Mouse (Mus musculus) cerebellum, postnatal 10 days (tissue): ENCODE data around the gene Lce1a2.

Source experiments
- DNase-seq, 2 experiments: peaks; one replicate each; pipeline ENCODE4 v3.0.0; 2021; ENCODE audit warnings: mixed read lengths in 2 of 2

Gene Lce1a2

GRCm38 (mm10) chr3:92670215-92670614 is at the start of gene Lce1a2:
Lce1a2 (minus strand) TSS chr3:92670315.
- DNase-seq = no peak

DNA sequence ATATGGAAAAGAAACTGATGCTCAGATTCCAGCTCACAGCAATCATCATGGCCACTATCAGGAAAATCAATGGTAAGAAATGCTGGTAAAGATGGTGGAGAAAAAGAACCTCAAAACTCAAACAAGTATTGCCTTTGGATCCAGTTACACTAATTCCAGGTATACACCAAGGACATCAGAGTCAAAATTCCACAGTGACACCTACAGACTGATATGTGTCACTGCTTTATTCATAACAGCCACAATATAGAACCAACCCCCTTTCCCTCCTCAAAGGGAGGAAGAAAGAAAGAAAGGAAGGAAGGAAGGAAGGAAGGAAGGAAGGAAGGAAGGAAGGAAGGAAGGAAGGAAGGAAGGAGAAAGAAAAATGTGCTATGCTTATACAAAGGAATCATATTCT is 45.0 kb upstream of the Lce1a2 start:
- DNase-seq = no peak

DNA sequence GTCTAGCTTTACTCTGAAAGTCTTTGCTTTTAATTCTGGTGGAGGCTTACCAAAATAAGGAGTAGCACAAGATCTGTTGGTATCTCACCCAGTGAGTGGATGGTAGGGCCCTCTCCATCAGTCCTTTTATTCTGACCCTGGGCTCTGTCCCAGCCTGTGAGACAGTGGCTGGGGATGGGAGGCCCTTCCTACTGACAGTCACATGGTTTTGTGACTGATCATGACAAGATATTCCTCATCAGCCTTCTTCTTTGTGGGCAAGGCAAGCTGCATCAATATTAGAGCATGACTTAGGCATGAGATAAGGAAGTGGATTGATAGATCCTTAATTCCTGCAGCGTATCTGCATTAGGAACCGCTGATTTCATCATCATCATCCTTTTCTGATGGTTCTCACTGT is 38.9 kb upstream of the Lce1a2 start, which contains the start of gene Lce1e:
TSS of gene Lce1e (minus strand) at position 101 of the 400 bp plus-strand sequence.
- DNase-seq = no peak

DNA sequence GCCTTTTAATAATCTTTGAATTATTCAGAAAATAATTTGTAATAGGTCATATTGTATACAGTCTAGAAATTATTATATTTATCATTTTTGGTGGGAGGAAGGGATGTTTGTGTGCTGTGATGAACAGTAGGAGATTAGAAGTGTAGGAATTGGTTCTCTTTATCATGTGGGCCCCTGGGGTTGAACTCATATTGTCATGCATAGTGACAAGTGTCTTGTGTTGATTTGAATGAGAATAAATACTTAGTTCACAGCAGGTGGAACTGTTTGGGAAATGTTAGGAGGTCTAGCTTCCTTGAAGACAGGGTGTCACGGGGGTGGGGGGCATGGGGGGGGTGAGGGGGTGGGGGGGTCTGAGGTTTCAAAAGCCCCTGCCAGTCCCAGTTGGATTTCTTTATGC is 24.5 kb upstream of the Lce1a2 start:
- DNase-seq = no peak

GRCm38 (mm10) chr3:92691688-92692087 is 21.6 kb upstream of the Lce1a2 start:
- no peak for DNase-seq

GRCm38 (mm10) chr3:92689154-92689553 is 19.0 kb upstream of the Lce1a2 start:
- peak; percentile 38 to 46 for DNase-seq

GRCm38 (mm10) chr3:92687110-92687509 is 17.0 kb upstream of the Lce1a2 start, which contains the start of gene Lce1d:
Lce1d (minus strand) TSS chr3:92687210.
- no peak for DNase-seq

GRCm38 (mm10) chr3:92678947-92679346 is 8.8 kb upstream of the Lce1a2 start, which contains the start of gene Lce1c:
Lce1c (plus strand) TSS chr3:92679247.
- no peak for DNase-seq

- DNase-seq = no peak
Measured at GRCm38 (mm10) chr3:92656826-92657225, 13.3 kb downstream of the Lce1a2 start, which contains the start of gene Lce1b. Lce1b (minus strand) TSS chr3:92656926.

GRCm38 (mm10) chr3:92648207-92648606 is 21.9 kb downstream of the Lce1a2 start, which contains the start of gene Lce1a1:
Lce1a1 (minus strand) TSS chr3:92648307.
- DNase-seq = no peak

DNA sequence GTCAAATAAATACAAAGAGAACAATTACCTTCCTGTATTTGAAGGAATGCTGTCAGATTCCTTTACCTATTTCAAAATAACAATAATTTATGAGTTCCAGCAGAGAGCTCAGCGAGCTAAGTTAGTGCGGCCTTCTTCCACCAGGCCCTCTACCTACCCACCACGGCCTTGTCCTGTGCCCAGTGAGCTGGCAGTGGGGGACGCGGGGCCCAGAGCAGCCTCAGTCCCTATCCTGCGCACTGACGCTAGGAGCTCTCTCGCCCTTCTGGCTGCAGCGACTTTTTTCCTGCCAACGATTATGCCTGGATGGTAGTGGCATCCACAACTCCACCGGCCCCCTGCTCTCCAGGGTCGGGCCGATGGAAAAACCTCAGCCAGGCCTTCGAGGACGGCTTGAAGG is 30.3 kb downstream of the Lce1a2 start:
- no peak for DNase-seq

- no peak for DNase-seq
Measured at GRCm38 (mm10) chr3:92638653-92638991, 31.5 kb downstream of the Lce1a2 start.

DNA sequence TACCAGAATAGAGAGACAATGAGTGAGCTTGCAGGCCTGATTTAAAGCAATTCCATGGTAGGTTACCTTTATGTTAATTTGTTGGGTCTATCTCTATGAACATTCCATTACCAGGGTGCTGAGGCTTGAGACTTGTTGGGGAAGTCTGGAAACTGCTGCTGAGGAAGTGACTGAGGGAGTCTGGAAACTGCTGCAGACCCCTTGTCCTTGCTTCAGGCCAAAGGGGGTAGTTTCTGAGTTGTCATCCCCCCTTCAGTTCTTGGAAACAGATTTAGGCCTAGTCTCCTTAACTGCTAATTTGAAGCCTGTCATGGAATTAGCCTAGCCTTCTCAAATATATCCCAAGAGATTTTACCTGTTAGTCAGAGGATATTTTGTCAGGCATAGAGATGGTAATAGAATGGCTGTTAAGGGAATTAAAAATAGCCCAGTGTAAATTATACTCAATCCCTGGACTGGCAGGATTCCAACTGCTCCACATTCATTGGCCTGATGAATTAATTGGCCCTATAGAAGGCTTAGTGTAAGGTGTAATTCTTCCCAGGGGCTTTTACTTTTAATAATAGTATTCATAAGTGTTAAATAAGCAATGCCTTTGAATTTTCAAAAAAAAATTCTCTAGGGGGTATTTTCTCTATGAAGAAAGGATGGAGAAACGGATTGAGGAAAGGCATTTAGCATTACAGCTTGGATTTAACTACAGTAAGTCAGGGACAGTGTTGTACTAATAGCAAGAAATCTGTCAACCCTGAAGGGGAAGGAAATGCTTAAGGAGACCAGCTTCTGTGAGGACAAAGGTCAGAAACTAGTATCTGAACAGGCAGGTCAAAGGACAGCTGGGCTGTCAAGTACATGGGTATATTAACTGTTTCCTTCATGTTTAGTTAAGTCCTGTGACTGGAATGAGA is 32.1 kb downstream of the Lce1a2 start:
- DNase-seq = peak; percentile 4 to 7

- no peak for DNase-seq
Measured at GRCm38 (mm10) chr3:92621560-92621959, 48.6 kb downstream of the Lce1a2 start, which contains the start of gene Lce6a. Lce6a (minus strand) TSS chr3:92621660.
